Mouse (Mus musculus) gastrocnemius, adult 2 months (tissue): Measurements from ENCODE around the gene Clec3b. TPM values are rescaled to one million over a fixed set of nuclear protein-coding genes. Genes with fewer than 3 reads are reported as not detected.

Experiments
- DNase-seq: peaks from one replicate; pipeline ENCODE4 v3.0.0; 2022
- H3K27ac ChIP-seq: fragments of 200-600 bp; 2 replicates; pipeline ENCODE4 v1.8.1; 2022; ENCODE audit warnings: mild to moderate bottlenecking
- H3K4me3 ChIP-seq: fragments of 200-600 bp; 2 replicates; pipeline ENCODE4 v1.8.1; 2022; ENCODE audit warnings: mild to moderate bottlenecking, moderate library complexity
- CTCF ChIP-seq: fragments of 200-600 bp; IDR thresholded peaks from 2 replicates; pipeline ENCODE4 v1.8.1; 2022; ENCODE audit warnings: antibody characterized with exemption, mild to moderate bottlenecking, moderate library complexity
- intact Hi-C: fragments of 180-260 bp; cut with DNase I; formaldehyde crosslinking; loops from one replicate; pipeline ENCODE4 v1.15.1; 2025
- total RNA-seq, 2 experiments: library from RNA; stranded (reverse); gene quantifications; 2 replicates each; pipeline ENCODE4 v1.2.3; 2021

The Clec3b gene
- total RNA-seq, 2 experiments from 2014 or later, result 33.5 to 50.2 TPM

- no peak for TF ChIP-seq CTCF
- H3K4me3 ChIP-seq, result no peak overlapping the region
- H3K27ac ChIP-seq, result no peak overlapping the region
- intact Hi-C loops, result no loop called here
- no peak for DNase-seq
These were observed 37.5 kb downstream of the Clec3b start for GRCm38 (mm10) chr9:123188271-123188670.

GRCm38 (mm10) chr9:123200116-123200515 lies 49.4 kb downstream of the Clec3b start:
- no peak for TF ChIP-seq CTCF
- DNase-seq, result no peak
- Histone ChIP-seq H3K27ac (no peak overlapping the region), H3K4me3 (no peak overlapping the region)
- intact Hi-C loops, result no loop called here

- TF ChIP-seq CTCF, result no peak
- intact Hi-C loops, result no loop called here
- no peak overlapping the region for H3K4me3 ChIP-seq
- no peak overlapping the region for H3K27ac ChIP-seq
- DNase-seq, result no peak
These were observed 55.8 kb downstream of the Clec3b start for GRCm38 (mm10) chr9:123206526-123206925.

- H3K27ac ChIP-seq, result no peak overlapping the region
- no peak for DNase-seq
- TF ChIP-seq CTCF, result no peak
- intact Hi-C loops, result no loop called here
- no peak overlapping the region for H3K4me3 ChIP-seq
These were observed 56.2 kb downstream of the Clec3b start for GRCm38 (mm10) chr9:123206948-123207347.

Other genes starting within 250 kb of the Clec3b start
- gene Zfp105, start 227.9 kb upstream of the Clec3b start, total RNA-seq, result 1 to 10 TPM in 1 of 2 experiments, under 1 TPM in 1; 0.89 to 1.0 TPM
- 10 to 100 TPM; 10.4 to 11.3 TPM for gene 1110059G10Rik, start 199.9 kb upstream of the Clec3b start, total RNA-seq
- under 1 TPM in 1 of 2 experiments, not detected in 1; 0.17 TPM for gene Kif15, start 199.9 kb upstream of the Clec3b start, total RNA-seq
- gene Tmem42, start 129.6 kb upstream of the Clec3b start, total RNA-seq, result 10 to 100 TPM in 1 of 2 experiments, 1 to 10 TPM in 1; 9.2 to 10.5 TPM
- gene Tgm4, start 116.2 kb upstream of the Clec3b start, total RNA-seq, result under 1 TPM in 1 of 2 experiments, not detected in 1; 0.56 TPM
- 10 to 100 TPM; 53.2 to 55.8 TPM for gene Zdhhc3, start 37.7 kb upstream of the Clec3b start, total RNA-seq
- 10 to 100 TPM; 18.3 to 21.3 TPM for gene Exosc7, start 37.7 kb upstream of the Clec3b start, total RNA-seq
- gene Cdcp1, start 65.1 kb downstream of the Clec3b start, total RNA-seq, result not detected
- 1 to 10 TPM in 1 of 2 experiments, under 1 TPM in 1; 0.23 to 1.1 TPM for gene Tmem158, start 109.8 kb downstream of the Clec3b start, total RNA-seq
- 10 to 100 TPM; 22.9 to 24.3 TPM for gene Lars2, start 216.0 kb downstream of the Clec3b start, total RNA-seq